Mouse (Mus musculus): ENCODE measurements around the gene Hipk4.

Gene Hipk4

GRCm38 (mm10) chr7:27522967-27523366 lies at the start of gene Hipk4:
Hipk4 (plus strand) TSS chr7:27523267.
- DNase-seq, result no peak

GRCm38 (mm10) chr7:27473835-27474489 lies 49.1 kb upstream of the Hipk4 start:
- DNase-seq, result no peak

GRCm38 (mm10) chr7:27474490-27474954 lies 48.5 kb upstream of the Hipk4 start:
- DNase-seq, result peak; percentile 96

DNA sequence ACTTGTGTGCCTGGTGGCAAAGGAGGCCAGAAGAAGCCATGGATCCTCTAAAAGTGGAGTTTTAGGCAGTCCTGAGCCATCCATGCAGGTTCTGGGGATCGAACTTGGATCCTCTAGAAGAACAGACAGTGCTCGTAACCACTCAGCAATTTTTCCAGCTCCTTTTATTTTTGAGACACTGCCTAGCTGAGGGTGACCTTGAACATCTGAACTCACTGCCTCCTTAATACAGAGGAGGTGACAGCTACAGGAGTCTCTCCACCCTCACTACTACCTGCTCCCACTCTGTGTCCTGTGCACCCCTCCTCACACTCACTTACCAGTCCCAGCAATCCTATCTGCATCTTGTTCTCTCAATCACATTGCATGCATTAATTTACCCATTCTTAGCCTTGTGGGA lies 47.5 kb upstream of the Hipk4 start:
- no peak for DNase-seq

- DNase-seq, result no peak
Measured at GRCm38 (mm10) chr7:27476098-27476635, 46.9 kb upstream of the Hipk4 start.

DNA sequence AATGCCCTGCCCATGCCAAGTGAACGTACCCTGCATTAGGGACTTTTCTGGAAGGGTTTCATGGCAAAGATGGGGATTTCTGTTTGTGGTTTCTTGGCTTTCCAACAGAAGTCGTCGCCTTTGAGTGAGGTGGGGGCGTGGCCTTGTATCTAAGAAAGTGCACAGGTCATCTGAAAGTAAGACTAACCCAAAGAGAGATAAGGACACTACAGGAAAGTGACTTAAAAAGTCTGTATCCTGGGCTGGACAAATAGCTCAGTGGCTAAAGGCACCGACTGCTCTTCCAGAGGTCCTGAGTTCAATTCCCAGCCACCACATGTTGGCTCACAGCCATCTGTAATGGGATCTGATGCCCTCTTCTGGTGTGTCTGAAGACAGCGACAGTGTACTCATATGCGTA lies 44.5 kb upstream of the Hipk4 start:
- DNase-seq, result no peak

DNA sequence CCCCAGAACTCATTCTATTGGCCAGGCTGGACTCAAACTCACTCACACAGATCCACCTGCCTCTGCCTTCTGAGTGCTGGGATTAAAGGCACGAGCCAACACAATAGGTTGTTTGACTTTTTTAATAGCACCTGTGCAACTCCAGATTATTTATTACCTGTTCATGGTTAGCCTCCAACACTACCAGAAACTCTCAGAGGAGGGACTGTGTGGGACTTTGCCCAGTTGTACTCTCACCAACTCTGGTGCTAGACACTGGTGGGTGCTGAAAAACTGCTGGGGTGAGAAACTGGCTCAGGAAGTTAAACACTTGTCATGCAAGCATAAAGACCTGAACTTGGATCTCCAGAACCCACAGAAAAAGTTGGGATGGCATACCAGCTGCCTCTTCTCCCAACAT lies 43.3 kb upstream of the Hipk4 start:
- no peak for DNase-seq

DNA sequence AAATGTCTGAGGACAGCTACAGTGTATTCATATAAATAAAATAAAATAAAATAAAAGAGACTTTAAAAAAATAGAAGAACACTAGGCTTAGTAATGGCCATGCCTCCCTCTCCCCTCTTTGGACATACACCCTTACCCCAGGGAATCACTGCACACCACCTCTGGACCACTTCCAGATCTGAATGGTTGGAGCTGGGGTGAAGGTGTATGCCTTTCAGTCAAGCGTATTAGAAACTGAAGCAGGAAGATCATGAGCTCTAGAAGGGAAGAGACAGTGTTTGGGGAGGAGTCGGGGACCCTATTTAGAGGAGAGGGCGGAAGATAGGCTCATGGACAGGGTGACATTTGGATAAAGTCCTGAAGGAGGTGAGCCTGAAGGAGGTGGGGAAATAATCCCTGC lies 42.6 kb upstream of the Hipk4 start:
- no peak for DNase-seq

GRCm38 (mm10) chr7:27480927-27481626 lies 42.0 kb upstream of the Hipk4 start:
- DNase-seq, result no peak

- peak; percentile 74 for DNase-seq
Measured at GRCm38 (mm10) chr7:27481627-27481969, 41.5 kb upstream of the Hipk4 start.

DNA sequence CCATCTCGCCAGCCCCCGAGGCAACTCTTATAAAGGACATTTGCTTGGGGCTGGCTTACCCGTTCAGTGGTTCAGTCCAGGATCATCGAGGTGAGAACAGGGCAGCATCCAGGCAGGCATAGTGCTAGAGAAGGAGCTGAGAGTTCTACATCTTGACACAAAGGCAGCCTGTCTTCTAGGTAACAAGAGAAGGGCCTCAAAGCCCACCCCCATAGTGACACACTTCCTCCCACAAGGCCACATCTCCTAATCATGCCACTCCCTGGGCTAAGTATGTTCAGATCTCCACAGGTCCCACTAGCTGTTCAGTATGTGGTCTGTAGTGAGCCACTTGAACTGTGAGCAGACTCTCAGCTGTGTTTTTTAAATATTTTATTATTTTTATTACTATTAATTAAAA lies 39.2 kb upstream of the Hipk4 start:
- no peak for DNase-seq

- DNase-seq, result peak; percentile 40
Measured at GRCm38 (mm10) chr7:27486102-27486769, 36.8 kb upstream of the Hipk4 start.

DNA sequence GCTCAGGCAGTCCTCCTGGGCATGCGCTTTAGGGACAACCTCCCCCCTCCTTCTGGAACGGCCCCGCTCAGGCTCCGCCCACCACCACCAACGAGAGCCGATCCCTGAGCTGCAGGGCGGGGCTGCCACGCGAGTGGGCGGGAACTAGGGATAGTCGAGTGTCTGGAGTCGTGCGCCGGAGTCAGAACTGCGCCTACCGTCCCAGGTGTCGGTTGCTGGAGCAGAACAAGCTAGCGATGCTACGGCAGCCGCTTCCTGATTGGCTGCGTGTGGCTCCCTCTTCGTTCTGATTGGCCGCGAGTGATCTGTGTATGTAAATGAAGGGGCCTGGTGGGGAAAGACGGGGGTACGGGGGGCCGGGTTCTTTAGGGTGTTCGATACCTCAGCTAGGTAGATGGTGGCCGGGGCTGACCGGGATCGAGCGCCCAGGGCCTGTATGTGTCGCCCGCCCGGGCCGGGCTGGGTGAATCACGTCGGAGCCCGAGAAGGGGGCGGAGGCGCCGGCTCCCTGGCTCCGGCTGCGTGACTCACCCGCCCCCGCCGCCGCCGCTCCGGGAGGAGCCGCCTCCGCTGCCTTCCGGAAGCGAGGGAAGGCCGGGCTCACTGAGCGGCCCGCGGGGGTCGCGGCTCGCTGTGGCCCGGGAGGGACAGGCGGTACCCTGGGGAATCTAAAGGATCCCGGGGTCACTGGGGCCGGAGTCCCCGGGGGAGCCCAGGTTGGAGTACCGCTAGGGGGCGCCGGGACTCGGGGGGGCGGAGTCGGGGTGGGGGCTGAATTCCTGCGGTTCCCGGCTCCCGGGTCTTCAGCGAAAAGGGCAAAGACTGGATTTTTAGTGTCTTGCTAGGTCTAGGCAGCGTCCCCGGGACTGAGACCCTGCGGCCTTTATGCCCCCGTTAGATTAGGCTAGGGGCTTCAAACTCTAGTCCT lies 36.0 kb upstream of the Hipk4 start, which contains the start of gene Sertad1:
TSS of gene Sertad1 (plus strand) at position 141 of the 928 bp plus-strand sequence.
- DNase-seq, result peak; percentile 100

- DNase-seq, result peak; percentile 62
Measured at GRCm38 (mm10) chr7:27487740-27488268, 35.3 kb upstream of the Hipk4 start.

DNA sequence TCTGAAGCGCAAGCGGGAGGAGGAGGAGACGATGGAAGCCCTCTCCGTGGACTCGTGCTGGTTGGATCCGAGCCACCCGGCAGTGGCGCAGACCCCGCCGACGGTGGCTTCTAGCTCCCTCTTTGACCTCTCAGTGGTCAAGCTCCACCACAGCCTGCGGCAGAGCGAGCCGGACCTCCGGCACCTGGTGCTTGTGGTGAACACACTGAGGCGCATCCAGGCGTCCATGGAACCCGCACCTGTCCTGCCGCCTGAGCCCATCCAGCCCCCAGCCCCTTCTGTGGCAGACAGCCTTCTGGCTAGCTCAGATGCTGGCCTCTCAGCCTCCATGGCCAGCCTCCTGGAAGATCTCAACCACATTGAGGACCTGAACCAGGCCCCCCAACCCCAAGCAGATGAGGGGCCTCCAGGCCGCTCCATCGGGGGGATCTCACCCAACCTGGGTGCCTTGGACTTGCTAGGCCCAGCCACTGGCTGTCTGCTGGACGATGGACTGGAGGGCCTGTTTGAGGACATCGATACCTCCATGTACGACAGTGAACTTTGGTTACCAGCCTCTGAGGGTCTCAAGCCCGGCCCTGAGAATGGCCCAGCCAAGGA lies 33.7 kb upstream of the Hipk4 start:
- DNase-seq, result peak; percentile 49

DNA sequence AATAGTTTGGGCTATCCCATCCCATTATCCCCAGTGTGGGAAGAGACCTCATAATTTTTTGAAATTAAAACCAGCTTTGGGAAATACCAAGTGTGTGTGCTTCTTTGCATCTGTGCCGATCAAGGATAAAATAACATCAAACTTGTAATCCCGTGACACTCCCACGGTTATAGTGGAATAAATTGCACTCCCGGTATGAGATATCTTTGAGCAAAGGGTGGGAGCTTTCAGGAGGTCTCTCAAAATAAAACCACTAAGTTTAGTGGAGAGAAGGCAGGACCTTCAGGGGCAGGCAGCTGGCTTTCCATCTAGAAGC lies 32.9 kb upstream of the Hipk4 start:
- DNase-seq, result no peak

DNA sequence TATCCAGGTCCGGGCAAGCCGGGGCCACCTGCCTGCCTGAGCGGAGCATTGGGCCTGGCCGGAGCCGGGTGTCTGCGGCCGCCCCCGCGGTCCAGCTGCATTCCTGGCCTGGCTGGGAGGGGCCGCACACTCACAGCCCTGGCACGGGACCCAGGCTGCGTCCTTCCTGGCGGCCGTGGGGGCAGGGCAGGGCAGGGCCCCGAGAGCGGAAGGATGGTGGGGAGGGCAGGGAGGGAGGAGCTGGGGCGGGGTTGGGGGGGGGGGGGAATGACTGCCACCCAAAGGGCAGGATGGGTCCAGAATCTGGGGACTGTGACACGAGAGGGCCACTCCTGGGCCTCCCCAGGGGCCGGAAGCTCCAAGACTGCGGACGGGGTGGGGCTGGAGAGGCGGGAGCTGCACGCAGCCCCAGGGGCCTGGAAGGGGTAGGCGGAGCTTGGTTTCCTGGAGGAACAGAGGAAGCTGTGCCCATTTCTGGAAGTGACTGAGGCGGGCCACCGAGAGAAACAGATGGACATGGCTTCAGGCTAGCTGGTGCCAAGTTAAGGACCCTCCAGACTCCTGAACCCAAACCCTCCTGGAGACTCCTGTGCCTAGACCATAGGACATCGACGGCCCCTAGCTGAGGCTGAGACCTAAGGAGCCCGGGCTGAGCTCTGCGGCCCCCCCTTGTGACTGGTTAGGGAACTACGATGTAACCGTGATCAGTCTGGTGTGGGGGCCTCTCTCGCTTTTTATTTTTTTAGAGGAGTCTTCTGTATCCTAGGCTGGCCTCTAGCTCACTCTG lies 32.3 kb upstream of the Hipk4 start:
- peak; percentile 89 for DNase-seq

DNA sequence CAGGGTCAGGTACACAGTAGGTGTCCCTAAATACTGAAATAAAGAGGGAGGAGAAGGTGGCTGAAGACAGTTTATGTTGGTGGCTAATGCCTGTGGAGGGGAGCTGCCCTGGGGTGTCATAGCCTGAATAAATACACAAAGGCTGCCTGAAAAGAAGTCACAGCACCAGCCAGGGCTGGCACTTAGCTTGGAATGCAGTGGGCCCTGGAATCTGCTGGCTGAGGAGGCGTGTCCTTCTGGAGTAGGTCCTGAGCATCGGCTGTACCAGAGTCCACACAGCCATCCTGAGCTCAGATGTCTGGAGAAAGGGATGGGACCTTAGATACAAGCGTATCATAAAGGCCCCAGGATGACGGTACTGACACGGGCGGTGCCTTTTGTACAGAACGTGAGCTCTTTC lies 31.2 kb upstream of the Hipk4 start:
- no peak for DNase-seq

GRCm38 (mm10) chr7:27493022-27493421 lies 30.0 kb upstream of the Hipk4 start:
- DNase-seq, result no peak

GRCm38 (mm10) chr7:27493450-27493849 lies 29.6 kb upstream of the Hipk4 start:
- no peak for DNase-seq

Data from cerebellum, adult 11 months (tissue).